Mouse (Mus musculus) spleen, postnatal 10 days (tissue): Measurements from ENCODE around the gene Lrig1.

Source experiments
- DNase-seq, 2 experiments: peaks; one replicate each; pipeline ENCODE4 v3.0.0; 2021 to 2022; ENCODE audit warnings: low spot score in 2 of 2

Gene Lrig1

DNA sequence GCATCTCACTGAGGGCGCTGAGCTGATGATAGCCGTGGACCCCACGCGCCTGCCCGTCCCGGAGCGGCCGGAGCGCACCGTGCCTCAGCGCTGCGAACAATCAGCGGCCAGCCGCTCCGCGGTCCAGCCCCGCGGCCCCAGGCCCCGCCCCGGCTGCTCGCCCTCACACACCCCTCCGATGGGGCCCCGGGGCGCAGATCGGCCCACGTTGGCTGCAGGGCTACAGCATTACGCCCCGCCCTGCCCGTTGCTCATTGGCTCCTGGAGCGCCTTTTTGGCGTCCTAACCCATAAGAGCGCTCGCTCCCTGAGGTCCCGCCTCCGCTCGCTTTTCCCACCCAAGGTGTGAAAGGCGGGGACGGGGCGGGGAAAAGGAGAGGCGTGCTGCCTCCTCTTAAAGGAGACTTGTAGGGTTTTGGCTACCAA lies at the start of gene Lrig1:
Lrig1 (minus strand) TSS at position 92 of the 425 bp plus-strand sequence.
- DNase-seq: peak; percentile 83 to 96

DNA sequence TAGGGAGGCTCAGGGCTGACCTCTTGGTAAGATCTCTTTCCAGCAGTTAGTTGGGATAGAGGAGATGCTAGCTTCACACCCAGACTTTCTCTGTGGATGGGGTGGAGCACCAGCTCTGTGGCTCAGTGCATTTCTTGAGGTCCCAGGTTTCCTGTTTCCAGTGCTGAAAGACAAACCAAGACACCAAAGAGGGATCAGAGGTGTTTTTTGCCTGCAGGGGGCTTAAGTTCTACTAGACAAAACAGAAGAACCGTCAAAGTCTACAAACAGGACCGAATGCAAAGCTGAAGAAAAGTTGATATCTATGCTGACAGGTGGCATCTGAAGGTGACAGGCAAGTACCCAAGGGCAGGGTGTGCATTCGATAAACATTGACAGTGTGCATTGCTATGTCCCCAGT lies 49.7 kb upstream of the Lrig1 start:
- no peak for DNase-seq

DNA sequence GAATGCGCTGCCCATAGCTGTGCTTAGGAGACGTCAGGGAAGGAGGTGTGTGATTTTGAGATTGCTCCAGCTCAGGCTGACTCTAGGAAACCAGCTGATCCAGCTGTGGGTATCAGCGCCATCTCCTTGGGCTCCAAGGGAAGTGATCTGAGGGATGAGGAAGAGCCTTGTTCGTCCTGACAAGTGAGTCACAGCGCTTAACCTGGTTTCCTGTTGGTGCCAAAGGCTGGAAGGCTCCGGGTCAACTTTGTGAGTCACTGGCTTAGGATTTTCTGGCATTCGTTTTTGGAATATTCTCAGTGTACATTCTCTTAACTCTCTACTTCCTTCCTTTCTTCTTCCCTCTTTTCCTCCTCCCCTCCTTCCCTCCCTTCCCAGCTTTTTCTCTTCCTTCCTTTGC lies 48.4 kb upstream of the Lrig1 start:
- DNase-seq: no peak

DNA sequence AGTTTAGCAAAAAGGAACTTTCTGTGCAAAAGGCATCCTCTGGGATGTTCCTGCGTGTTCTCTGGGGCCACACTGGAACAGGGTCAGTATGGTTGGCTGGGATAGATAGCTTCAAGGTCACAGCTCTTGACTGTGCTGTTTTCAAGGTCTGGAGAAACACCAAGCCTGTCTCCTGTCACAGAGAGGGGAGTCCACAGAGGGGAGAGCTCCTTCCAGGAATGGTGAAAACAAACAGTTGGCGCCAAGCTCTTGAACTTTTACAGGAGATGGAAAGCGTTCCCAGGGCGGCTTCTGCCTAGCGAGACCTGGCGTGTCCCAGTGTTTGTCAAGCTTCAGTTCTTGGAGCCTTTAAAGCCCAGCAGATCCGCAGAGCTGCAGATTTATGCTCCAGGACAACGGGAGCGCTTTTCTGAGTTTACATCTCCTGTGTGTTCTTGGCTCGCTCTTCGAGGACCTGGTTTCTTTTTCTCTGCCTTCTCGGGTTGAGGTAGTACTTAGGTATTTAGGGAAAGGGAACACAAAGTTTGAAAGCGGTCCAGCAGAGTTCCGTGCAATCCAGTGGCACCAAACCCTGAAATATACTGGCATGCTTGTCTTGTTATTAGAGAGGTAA lies 40.3 kb upstream of the Lrig1 start:
- no peak for DNase-seq

DNA sequence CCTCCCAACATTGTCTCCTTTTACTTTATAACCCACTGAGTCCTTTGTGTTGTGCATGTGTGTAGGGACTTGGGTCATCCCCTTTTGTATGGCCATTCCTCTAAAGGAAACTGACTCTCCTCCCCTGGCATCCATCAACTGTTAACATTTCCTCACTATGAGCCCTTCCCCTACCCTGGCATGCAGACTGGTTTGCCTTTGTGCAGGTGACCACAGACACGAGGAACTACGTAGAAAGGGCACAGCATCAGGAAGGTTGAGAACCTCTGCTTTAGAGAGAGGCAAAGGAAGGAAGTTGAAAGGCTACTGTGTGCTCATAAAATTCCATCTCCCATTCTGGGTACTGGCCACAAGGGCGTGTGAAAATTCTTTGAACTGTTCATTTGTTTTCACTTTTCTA lies 38.7 kb upstream of the Lrig1 start:
- no peak for DNase-seq

DNA sequence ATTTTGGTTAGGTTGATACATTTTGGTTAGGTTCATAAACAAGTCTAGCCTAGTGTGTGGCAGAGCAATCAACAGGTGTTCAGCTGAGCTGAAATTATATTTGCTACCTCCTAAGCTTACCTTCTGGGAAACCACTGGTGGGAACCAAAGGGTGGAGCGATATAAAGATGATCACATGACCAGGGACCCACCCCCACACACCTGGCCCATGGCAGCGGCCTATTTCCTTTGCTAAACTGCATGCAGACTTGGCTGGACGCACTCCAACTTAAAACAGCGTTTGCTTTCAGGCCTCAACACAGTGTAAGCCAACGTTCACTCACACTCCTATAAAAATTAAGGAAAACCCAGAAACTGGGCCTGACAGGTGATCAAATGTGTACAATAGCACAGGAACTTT lies 33.9 kb upstream of the Lrig1 start:
- DNase-seq: no peak

DNA sequence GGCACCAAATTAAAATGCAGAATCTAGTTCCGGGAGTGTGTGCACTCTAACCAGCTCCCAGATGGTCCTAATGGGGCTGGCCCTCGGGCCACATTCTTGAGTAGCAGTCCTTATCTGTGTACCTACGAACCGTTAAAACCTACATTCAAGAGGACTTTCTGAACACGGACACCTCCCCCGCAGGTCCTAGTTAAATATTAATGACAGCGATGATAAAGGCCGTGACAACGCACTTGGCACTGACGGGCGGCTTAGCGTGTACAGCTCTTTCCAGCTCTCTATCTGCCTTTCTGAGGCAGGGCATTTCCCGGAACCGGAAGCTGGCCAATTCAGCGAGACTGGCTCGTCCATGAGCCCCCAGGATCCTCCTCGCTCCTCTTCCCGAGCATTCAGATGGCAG lies 29.9 kb upstream of the Lrig1 start:
- no peak for DNase-seq

DNA sequence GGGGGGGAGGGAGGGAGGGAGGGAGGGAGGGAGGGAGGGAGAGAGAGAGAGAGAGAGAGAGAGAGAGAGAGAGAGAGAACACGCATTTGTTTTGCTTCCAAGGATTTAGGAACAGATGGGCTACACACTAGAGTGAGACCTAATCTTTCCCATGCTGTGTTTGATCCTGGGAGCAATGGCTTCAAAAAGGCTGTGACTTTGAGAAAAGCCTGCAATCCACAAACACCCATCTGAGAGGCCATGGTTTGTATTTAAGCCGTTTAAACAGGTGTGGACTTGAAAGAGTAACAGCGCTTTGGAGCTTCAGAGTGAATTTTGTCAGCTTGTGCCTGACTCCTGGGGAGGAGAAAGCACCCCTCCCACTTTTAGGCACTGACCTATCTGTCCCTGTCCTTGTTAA lies 29.2 kb upstream of the Lrig1 start:
- DNase-seq: no peak

DNA sequence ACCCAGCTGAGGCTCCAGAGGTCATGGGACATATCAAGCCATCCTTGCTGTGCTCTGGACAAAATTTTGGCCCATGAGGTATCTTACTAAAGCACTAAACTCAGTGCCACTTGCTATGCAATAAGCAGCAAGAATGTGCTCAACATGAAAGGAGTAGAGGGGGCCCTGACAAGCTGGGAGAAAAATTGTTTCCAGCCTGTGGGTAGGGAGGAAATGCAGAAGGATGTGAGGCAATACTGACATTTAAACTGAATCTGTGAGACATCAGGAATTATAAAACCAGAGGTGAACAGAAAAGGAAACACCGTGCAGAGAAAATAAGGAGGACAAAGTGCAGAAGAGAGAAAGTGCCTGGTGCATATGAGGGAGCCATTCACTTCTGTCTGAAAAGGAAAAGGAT lies 24.7 kb upstream of the Lrig1 start:
- no peak for DNase-seq

DNA sequence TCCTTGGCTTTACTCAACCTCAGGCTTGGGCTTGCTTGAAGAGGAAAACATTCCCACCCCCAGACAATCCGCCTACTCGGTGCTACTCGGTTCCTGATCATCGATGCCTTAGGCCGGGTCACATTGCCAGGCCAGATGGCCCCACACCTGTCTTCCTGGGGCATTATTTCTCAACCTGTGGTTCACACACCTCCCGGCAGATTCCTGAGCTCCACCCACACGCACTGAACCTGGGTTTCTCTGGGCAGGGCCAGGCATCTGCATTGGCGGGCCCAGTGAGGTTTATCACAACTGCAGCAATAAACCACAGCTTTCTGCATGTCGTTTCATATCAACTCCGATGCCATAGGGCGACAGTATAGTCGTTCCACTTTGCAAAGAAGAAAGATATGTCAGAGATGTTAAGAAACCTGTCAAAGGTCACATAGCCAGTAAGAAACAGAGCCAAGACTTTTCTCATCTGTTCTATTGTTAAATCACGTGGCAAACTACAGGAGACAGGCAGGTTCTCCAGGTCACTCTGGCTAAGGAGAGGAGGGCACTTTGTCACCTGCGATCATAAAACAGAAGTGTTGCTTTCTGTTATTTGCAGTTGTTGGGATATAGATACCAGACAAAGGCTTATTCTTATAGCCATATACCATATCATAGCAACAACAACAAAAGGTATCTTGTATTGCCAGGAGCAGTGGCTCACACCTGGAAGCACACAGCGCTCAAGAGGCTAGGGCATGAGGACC lies 18.8 kb upstream of the Lrig1 start:
- DNase-seq: no peak

DNA sequence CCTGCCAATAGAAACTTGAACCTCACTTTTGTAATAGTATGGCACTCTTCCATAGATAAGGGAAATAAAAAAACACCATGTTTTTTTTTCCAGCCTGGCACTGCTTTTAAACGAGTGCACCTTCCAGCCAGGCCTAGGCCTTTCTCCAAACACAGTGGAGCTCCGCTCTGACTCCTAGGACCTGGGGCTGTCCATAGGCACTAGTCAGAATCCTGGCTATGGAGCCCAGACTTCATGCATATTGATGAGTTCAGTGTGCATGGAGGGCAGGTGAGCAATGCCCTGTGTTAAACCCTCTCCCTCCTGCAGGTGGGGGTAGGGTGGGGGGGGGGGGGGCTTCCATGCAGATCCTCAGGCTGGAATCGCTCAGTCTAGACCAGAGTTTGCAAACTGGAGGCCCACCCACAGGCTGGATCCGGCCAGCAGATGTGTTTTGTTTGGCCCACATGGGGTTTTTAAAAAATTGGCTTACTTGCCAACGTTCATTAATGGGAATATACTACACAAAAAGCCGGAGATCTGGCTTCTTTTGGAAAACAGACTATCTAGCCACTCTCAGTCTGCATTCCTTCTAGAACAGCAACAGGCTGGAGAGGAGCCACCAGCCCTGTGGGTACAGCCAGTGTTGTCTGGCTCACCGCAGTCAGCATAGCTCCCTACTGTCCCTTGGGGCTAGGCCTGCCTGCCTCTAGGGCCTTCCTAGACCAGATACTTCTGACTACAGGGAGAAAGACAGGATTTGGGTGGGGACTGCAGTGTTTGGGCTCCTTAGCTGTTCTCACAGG lies 17.9 kb upstream of the Lrig1 start:
- DNase-seq: no peak

DNA sequence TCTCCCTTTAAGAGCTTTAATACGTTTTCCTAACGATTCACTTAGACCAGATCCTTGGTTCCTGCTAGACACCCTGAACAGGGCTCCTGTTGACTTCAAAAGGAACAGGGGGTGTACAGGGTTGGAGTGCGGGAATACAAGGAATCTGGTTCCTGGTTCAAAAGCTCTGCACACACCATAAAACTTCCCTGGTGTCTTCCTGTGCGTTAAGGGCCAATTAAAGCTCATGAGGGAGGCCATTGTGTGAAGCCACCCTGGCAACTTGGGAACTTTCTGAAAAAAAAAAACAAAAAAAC lies 15.6 kb upstream of the Lrig1 start:
- no peak for DNase-seq

DNA sequence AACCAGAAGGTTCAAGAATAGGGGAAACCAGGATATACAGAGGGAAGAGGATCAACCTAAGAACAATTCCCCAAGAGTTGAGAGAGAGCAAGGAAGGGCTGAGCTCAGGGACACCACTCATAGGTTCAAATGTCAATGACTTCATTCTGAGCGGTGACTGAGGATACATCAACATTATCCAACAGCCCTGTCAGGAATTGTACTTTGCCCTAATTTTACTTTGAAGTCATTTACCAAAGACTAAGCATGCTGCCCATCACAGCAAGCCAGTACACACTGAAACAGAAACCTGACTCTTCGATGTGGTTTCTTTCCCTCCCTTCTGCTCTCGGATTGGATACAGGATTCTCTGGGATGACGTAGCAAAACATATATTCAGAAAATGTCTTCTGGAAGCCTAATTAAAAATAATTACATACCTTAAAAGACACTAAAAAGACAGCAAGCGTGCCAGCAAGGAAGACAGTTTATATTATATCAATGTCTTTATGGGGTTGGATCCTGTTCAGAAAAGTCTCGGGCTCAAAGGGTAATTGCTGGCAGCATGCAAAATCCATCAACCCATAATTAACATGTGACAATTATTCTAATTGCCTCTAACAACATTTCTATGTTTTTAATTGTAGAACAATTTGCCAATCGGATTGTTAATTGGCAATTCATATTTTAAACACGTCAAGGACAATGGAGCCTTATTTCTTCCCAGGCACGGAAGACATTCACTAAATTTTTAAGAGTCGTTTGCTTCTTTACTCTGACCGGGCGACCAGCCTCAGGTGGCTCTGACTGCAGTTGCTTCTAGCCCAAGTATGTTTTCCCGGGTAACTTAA lies 15.1 kb upstream of the Lrig1 start:
- DNase-seq: no peak

DNA sequence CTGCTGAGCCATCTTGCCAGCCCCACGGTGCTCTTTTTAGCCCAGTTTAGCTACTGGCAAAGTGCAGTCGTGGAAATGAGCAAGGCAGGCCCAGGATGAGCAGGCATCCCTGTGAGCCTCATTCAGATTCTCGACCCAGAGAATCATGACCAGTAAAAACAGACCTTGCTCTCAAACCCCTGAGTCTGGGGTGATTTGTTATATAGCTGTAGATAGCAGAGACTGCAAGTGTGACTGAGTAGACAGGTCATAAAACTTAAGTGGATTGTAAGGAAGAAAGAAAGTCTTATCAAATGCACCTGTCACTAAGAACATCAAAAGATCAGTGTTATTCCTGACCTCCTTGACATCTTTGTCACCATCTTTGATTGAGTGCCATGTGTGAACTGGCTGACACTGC lies 9.9 kb upstream of the Lrig1 start:
- DNase-seq: no peak

DNA sequence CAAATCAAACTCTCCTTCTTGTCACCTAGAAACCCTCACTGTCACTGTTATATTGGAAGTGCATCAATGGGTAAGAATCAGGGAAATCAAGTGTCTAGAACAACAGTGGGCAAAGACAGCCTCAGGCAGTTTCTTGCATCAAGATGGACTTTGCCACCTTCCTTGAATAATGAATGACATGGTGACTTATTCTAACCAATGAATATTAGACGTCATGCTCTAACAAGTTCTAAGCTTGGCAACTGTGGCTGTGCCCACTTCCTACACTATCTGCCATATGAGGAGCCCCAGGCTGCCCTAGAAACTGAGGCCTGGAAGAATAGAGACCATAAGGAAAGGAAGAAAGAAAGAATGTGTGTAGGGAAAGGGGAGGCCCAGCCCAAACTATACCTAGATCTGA lies 9.2 kb upstream of the Lrig1 start:
- no peak for DNase-seq

DNA sequence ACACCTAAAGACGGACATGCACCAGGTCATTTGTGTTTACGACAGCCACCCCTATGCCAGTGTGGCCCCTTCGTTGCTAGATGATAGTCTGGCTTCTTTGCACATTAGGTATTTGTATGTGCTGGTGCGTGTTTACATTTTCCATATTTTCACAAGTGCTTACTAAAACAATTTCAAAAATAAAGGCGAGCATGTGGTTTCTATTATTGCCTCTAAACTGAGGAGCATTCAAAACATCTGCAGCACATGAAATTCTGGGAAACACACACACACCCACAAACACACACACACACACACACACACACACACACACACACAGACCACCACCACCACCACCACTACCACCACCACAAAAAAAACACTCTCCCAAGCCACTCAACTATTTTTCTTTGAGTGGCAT lies 7.3 kb upstream of the Lrig1 start:
- DNase-seq: no peak

DNA sequence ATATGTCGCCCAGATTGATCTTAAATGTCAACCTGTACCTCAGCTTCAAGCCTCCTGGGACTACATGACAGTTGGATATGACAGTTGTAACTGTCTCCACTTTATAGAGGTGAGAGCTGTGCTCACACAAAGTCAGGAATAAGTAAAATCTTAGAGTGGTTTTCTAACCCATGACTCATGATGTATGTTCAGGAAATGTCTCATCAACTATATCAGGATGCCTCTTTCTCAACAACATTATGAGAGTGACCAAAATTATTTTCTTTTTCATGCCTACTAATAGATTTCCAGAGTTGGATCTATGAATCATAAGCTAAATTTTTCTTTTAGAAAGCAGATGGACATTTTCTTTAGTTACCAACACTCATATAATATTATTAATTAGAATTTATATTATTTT lies 6.0 kb upstream of the Lrig1 start:
- no peak for DNase-seq

DNA sequence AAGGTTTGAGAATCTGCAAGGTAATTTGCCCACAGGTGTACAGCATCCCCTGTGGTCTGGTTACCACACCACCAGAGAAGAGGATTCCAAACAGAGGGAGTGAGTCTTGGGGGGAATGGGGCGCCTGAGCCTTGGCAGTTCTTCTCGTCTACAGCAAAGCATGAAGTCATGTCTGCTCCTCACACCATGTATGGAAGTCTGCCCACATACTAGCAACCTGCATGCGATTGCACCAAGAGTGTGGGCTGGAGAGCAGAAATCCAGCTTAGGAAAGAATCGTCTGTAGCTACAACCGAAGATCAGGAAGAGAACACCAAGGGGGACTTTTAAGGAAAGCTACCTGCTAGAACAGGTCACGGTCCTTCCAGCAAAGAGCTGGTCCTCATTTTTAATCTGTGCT lies 3.0 kb upstream of the Lrig1 start:
- DNase-seq: no peak

DNA sequence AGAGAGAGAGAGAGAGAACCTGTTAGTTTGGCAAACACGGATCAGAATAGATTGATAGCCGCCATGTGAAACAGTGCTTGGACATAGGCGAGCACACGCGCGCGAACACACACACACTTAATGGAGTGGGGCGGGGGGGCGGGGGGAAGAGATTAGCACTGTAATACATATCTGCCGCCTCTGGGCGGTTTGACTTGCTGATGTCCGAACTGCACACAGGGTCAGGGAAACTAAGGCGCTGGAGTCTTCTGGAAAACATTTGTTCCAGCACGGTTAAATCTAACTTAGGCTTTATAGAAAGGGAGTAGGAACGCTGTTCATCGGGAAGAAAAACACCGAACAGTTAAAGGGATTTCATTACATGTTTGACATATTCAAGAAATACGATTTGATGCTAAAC lies 1.1 kb upstream of the Lrig1 start:
- no peak for DNase-seq

DNA sequence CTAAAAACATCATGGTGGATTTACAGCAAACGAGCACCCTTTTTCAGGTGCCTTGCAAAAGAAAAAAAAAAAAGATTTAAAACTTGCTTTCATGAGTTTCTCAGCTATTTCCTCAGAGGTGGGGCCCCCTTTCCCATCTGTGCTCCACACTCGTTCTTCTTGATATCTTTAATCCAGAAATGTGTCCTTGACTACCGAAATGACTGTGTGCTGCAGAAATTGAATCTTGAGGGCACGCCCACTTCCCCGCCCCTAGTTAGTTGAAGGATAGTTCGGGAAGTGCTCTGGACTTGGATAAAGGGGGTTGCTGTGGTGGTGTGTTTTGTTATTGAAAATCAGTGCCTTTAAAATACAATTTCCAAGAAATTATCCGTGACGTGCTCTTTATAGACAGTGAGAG lies 654 bp upstream of the Lrig1 start:
- peak in 1 of 2 experiments; percentile 65 for DNase-seq

DNA sequence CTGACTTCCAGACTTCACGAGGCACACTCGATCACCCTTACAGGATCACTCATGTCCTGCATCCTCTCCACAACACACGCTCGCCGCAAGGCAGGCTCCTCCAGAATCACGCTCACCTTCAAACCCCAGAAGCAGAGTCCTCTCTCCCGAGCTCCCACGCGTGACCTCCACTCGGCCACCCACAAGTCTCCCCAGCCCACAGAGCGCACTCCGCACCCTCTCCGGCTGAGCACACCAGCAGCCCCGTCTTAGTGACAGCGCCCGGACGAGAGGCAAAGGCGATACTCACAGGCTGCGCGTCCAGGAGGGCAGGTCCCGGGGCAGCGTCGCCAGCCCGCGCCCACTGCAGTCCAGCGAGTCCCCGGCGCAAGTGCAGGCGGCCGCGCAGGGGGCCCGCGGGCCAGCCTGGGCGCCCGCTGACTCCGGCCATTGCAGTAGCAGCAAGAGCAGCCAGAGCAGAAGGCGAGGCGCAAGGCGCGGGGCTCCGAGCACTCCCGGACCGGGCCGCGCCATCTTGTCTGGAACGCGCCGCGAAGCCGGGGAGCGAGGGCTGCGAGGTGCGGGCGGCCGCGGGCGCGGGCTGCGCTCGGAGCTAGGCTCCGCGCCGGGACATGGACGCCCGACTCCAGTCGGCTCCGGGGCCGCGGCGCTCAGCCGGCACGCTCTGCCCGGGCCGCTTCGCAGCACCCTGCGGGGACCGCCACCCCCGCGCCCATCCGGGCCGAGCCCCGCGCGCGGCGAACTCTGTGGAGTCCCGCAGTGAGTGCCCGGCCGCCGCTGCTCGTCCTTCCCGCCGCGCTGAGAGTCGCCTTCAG lies 578 bp downstream of the Lrig1 start:
- DNase-seq: peak; percentile 55 to 58
